Mouse (Mus musculus): ENCODE data around the gene Svopl. TPM values are rescaled to one million over a fixed set of nuclear protein-coding genes. Genes with fewer than 3 reads are reported as not detected.

The Svopl gene
- total RNA-seq (2021): 1 to 10 TPM in 1 of 2 experiments, under 1 TPM in 1; 0.96 to 1.7 TPM
- long read RNA-seq, experiment 1, partial matches to known transcripts: 1 of 1 reads
- long read RNA-seq, experiment 1, other reads (novel, unspliced or antisense): 0 of 1 reads
- long read RNA-seq, experiment 2, partial matches to known transcripts: 2 of 2 reads
- long read RNA-seq, experiment 2, other reads (novel, unspliced or antisense): 0 of 2 reads

- no peak for DNase-seq (ENCODE audit: low spot score in 2 of 2)
These were observed at the start of gene Svopl for GRCm38 (mm10) chr6:38046838-38047237. Gene Svopl, minus strand, starts transcription at chr6:38046996.

GRCm38 (mm10) chr6:38094701-38095100 lies 47.9 kb upstream of the Svopl start:
- DNase-seq (ENCODE audit: low spot score in 2 of 2): no peak

GRCm38 (mm10) chr6:38092539-38092938 lies 45.7 kb upstream of the Svopl start:
- DNase-seq (ENCODE audit: low spot score in 2 of 2): no peak

- no peak for DNase-seq (ENCODE audit: low spot score in 2 of 2)
These were observed 40.6 kb upstream of the Svopl start for GRCm38 (mm10) chr6:38087242-38088026.

GRCm38 (mm10) chr6:38083204-38083603 lies 36.4 kb upstream of the Svopl start:
- no peak for DNase-seq (ENCODE audit: low spot score in 2 of 2)

- DNase-seq (ENCODE audit: low spot score in 2 of 2): no peak
These were observed 35.0 kb upstream of the Svopl start for GRCm38 (mm10) chr6:38081727-38082341.

- no peak for DNase-seq (ENCODE audit: low spot score in 2 of 2)
These were observed 33.6 kb upstream of the Svopl start for GRCm38 (mm10) chr6:38080364-38080763.

- no peak for DNase-seq (ENCODE audit: low spot score in 2 of 2)
These were observed 26.8 kb upstream of the Svopl start for GRCm38 (mm10) chr6:38073592-38073991.

- DNase-seq (ENCODE audit: low spot score in 2 of 2): no peak
These were observed 25.5 kb upstream of the Svopl start for GRCm38 (mm10) chr6:38072137-38072796.

GRCm38 (mm10) chr6:38071256-38071655 lies 24.5 kb upstream of the Svopl start:
- no peak for DNase-seq (ENCODE audit: low spot score in 2 of 2)

- DNase-seq (ENCODE audit: low spot score in 2 of 2): peak in 1 of 2 experiments; percentile 22
These were observed 19.4 kb upstream of the Svopl start for GRCm38 (mm10) chr6:38066215-38066614.

GRCm38 (mm10) chr6:38065501-38066122 lies 18.8 kb upstream of the Svopl start:
- DNase-seq (ENCODE audit: low spot score in 2 of 2): no peak

GRCm38 (mm10) chr6:38065122-38065500 lies 18.3 kb upstream of the Svopl start:
- no peak for DNase-seq (ENCODE audit: low spot score in 2 of 2)

GRCm38 (mm10) chr6:38064621-38065020 lies 17.8 kb upstream of the Svopl start:
- DNase-seq (ENCODE audit: low spot score in 2 of 2): no peak

- DNase-seq (ENCODE audit: low spot score in 2 of 2): no peak
These were observed 12.0 kb upstream of the Svopl start for GRCm38 (mm10) chr6:38058805-38059204.

GRCm38 (mm10) chr6:38055471-38056330 lies 8.9 kb upstream of the Svopl start:
- no peak for DNase-seq (ENCODE audit: low spot score in 2 of 2)

GRCm38 (mm10) chr6:38049601-38050000 lies 2.8 kb upstream of the Svopl start:
- DNase-seq (ENCODE audit: low spot score in 2 of 2): no peak

GRCm38 (mm10) chr6:38048800-38049561 lies 2.2 kb upstream of the Svopl start:
- no peak for DNase-seq (ENCODE audit: low spot score in 2 of 2)

- no peak for DNase-seq (ENCODE audit: low spot score in 2 of 2)
These were observed 1.2 kb upstream of the Svopl start for GRCm38 (mm10) chr6:38048003-38048402.

Data from adrenal gland, adult 18-20 months (tissue).